Mouse (Mus musculus): ENCODE measurements at regions not wholly inside any gene's neighbourhood (a gene's known extent, or its start where the extent isn't known, plus 50 kb on each side); places are given as distances from the start of the nearest gene placed in this dataset.

GRCm38 (mm10) chr2:136648606-136649005 lies 64.6 kb upstream of the Snap25 start:
- Histone ChIP-seq H3K27ac (ENCODE audit: low read depth, low read length) (no peak overlapping the region), H3K27me3 (replicated peaks; ENCODE audit: control insufficient read depth, insufficient read depth, low read length) (no peaks in the 10 kb centered on the region), H3K4me2 (replicated peaks; ENCODE audit: low read depth) (no peak overlapping the region), H3K4me3 (ENCODE audit: low read depth, low read length) (no peak overlapping the region), H3K9me3 (ENCODE audit: control insufficient read depth) (no peaks in the 10 kb centered on the region), H3K36me3 (ENCODE audit: control insufficient read depth, insufficient read depth) (no peaks in the 10 kb centered on the region), H3K9ac (ENCODE audit: low read depth, low read length) (no peak overlapping the region), H3K4me1 (replicated peaks; ENCODE audit: control insufficient read depth, insufficient read depth, low read length) (no peaks in the 10 kb centered on the region)
- no peak for TF ChIP-seq CTCF (IDR thresholded peaks at IDR 0.05; ENCODE audit: low read depth)
- 60% methylated on average over 5 of the region's 5 CpGs for WGBS
- peak; percentile 59; the same call in 1 of the 2 replicates for ATAC-seq

- Histone ChIP-seq H3K9ac (ENCODE audit: low read depth, low read length) (no peak overlapping the region), H3K27me3 (replicated peaks; ENCODE audit: control insufficient read depth, insufficient read depth, low read length) (no peaks in the 10 kb centered on the region), H3K27ac (ENCODE audit: low read depth, low read length) (no peak overlapping the region), H3K36me3 (ENCODE audit: control insufficient read depth, insufficient read depth) (no peaks in the 10 kb centered on the region), H3K4me2 (replicated peaks; ENCODE audit: low read depth) (no peak overlapping the region), H3K4me1 (replicated peaks; ENCODE audit: control insufficient read depth, insufficient read depth, low read length) (no peaks in the 10 kb centered on the region), H3K9me3 (ENCODE audit: control insufficient read depth) (no peaks in the 10 kb centered on the region), H3K4me3 (ENCODE audit: low read depth, low read length) (no peak overlapping the region)
- TF ChIP-seq CTCF (IDR thresholded peaks at IDR 0.05; ENCODE audit: low read depth) = no peak
- 81% methylated on average over 1 of the region's 1 CpGs for WGBS
- ATAC-seq = no peak
Observed at GRCm38 (mm10) chr2:136650721-136651120, 62.5 kb upstream of the Snap25 start.

- no peak for TF ChIP-seq CTCF (IDR thresholded peaks at IDR 0.05; ENCODE audit: low read depth)
- H3K36me3 ChIP-seq (ENCODE audit: control insufficient read depth, insufficient read depth) = no peaks in the 10 kb centered on the region
- no peak overlapping the region for H3K27ac ChIP-seq (ENCODE audit: low read depth, low read length)
- ATAC-seq = no peak
- no peaks in the 10 kb centered on the region for H3K9me3 ChIP-seq (ENCODE audit: control insufficient read depth)
- H3K27me3 ChIP-seq (replicated peaks; ENCODE audit: control insufficient read depth, insufficient read depth, low read length) = no peaks in the 10 kb centered on the region
- H3K4me3 ChIP-seq (ENCODE audit: low read depth, low read length) = no peak overlapping the region
- no peaks in the 10 kb centered on the region for H3K4me1 ChIP-seq (replicated peaks; ENCODE audit: control insufficient read depth, insufficient read depth, low read length)
- 86% methylated on average over 5 of the region's 5 CpGs for WGBS
- no peak overlapping the region for H3K4me2 ChIP-seq (replicated peaks; ENCODE audit: low read depth)
- H3K9ac ChIP-seq (ENCODE audit: low read depth, low read length) = no peak overlapping the region
Observed at GRCm38 (mm10) chr2:136652206-136653003, 60.8 kb upstream of the Snap25 start.

Data from intestine, postnatal 0 days (tissue).